Mouse (Mus musculus): ENCODE data around the gene Cux2. TPM values are rescaled to one million over a fixed set of nuclear protein-coding genes. Genes with fewer than 3 reads are reported as not detected.

The Cux2 gene
- polyA plus RNA-seq, 1 experiment from 2014 or later: 19.7 TPM

GRCm38 (mm10) chr5:121904799-121905198, 145.1 kb downstream of the Cux2 start:
- ATAC-seq (ENCODE audit: low FRiP score, low read depth): no peak
- no peak overlapping the region for H3K9ac ChIP-seq (replicated peaks)
- H3K27me3 ChIP-seq: no peaks in the 10 kb centered on the region
- 89% methylated on average over 14 of the region's 14 CpGs for WGBS
- H3K27ac ChIP-seq (replicated peaks): 0 out of 2 replicates have a peak overlapping the region, but pooled peaks have one; percentile 26
- H3K9me3 ChIP-seq: no peaks in the 10 kb centered on the region
- no peak overlapping the region for H3K4me3 ChIP-seq
- peaks cover 22% of the 10 kb centered on the region for H3K4me1 ChIP-seq
- H3K4me2 ChIP-seq (replicated peaks): no peak overlapping the region
- no peaks in the 10 kb centered on the region for H3K36me3 ChIP-seq

GRCm38 (mm10) chr5:121902809-121903745, 146.8 kb downstream of the Cux2 start:
- Histone ChIP-seq H3K9ac (replicated peaks) (no peak overlapping the region), H3K4me1 (peaks cover 22% of the 10 kb centered on the region), H3K27me3 (no peaks in the 10 kb centered on the region), H3K36me3 (no peaks in the 10 kb centered on the region), H3K27ac (replicated peaks) (peak overlapping the region; percentile 68), H3K4me2 (replicated peaks) (no peak overlapping the region; the same call in 1 of the 2 replicates), H3K4me3 (no peak overlapping the region), H3K9me3 (no peaks in the 10 kb centered on the region)
- ATAC-seq (ENCODE audit: low FRiP score, low read depth): no peak
- WGBS: 37% methylated on average over 23 of the region's 23 CpGs

- H3K27ac ChIP-seq (replicated peaks): peak overlapping the region; percentile 2; the same call in 1 of the 2 replicates
- no peak for ATAC-seq (ENCODE audit: low FRiP score, low read depth)
- H3K9me3 ChIP-seq: no peaks in the 10 kb centered on the region
- H3K4me3 ChIP-seq: no peak overlapping the region
- no peaks in the 10 kb centered on the region; the same call in none of the 2 replicates for H3K27me3 ChIP-seq
- H3K36me3 ChIP-seq: no peaks in the 10 kb centered on the region
- H3K4me1 ChIP-seq: peaks cover 19% of the 10 kb centered on the region; the same call in 1 of the 2 replicates
- no peak overlapping the region for H3K4me2 ChIP-seq (replicated peaks)
- 71% methylated on average over 24 of the region's 24 CpGs for WGBS
- H3K9ac ChIP-seq (replicated peaks): no peak overlapping the region
Measured at GRCm38 (mm10) chr5:121895117-121895756, 154.7 kb downstream of the Cux2 start.

- no peak for ATAC-seq (ENCODE audit: low FRiP score, low read depth)
- Histone ChIP-seq H3K4me1 (peaks cover 24% of the 10 kb centered on the region), H3K27me3 (no peaks in the 10 kb centered on the region; the same call in none of the 2 replicates), H3K9me3 (no peaks in the 10 kb centered on the region), H3K9ac (replicated peaks) (no peak overlapping the region), H3K4me3 (no peak overlapping the region), H3K36me3 (no peaks in the 10 kb centered on the region), H3K27ac (replicated peaks) (no peak overlapping the region), H3K4me2 (replicated peaks) (no peak overlapping the region)
- WGBS: 60% methylated on average over 10 of the region's 10 CpGs
Measured at GRCm38 (mm10) chr5:121894647-121895046, 155.3 kb downstream of the Cux2 start.

- no peak overlapping the region for H3K4me3 ChIP-seq
- 45% methylated on average over 3 of the region's 3 CpGs for WGBS
- H3K4me2 ChIP-seq (replicated peaks): no peak overlapping the region
- ATAC-seq (ENCODE audit: low FRiP score, low read depth): no peak
- no peaks in the 10 kb centered on the region for H3K36me3 ChIP-seq
- H3K27ac ChIP-seq (replicated peaks): no peak overlapping the region
- H3K9me3 ChIP-seq: no peaks in the 10 kb centered on the region
- H3K27me3 ChIP-seq: no peaks in the 10 kb centered on the region; the same call in none of the 2 replicates
- H3K4me1 ChIP-seq: peaks cover 30% of the 10 kb centered on the region
- H3K9ac ChIP-seq (replicated peaks): no peak overlapping the region
Measured at GRCm38 (mm10) chr5:121893581-121893980, 156.3 kb downstream of the Cux2 start.

- Histone ChIP-seq H3K9ac (replicated peaks) (no peak overlapping the region), H3K36me3 (peaks cover 6% of the 10 kb centered on the region; the same call in 1 of the 2 replicates), H3K9me3 (no peaks in the 10 kb centered on the region), H3K4me3 (no peak overlapping the region), H3K4me2 (replicated peaks) (no peak overlapping the region), H3K27ac (replicated peaks) (no peak overlapping the region), H3K4me1 (peaks cover 30% of the 10 kb centered on the region), H3K27me3 (no peaks in the 10 kb centered on the region; the same call in none of the 2 replicates)
- 87% methylated on average over 14 of the region's 14 CpGs for WGBS
- no peak for ATAC-seq (ENCODE audit: low FRiP score, low read depth)
Measured at GRCm38 (mm10) chr5:121892281-121892680, 157.6 kb downstream of the Cux2 start.

- Histone ChIP-seq H3K27ac (replicated peaks) (no peak overlapping the region), H3K36me3 (peaks cover 20% of the 10 kb centered on the region), H3K4me3 (no peak overlapping the region), H3K9me3 (no peaks in the 10 kb centered on the region), H3K9ac (replicated peaks) (no peak overlapping the region), H3K27me3 (no peaks in the 10 kb centered on the region; the same call in 1 of the 2 replicates), H3K4me2 (replicated peaks) (no peak overlapping the region), H3K4me1 (peaks cover 28% of the 10 kb centered on the region)
- WGBS: 95% methylated on average over 7 of the region's 7 CpGs
- ATAC-seq (ENCODE audit: low FRiP score, low read depth): no peak
Measured at GRCm38 (mm10) chr5:121890925-121891324, 159.0 kb downstream of the Cux2 start.

- Histone ChIP-seq H3K9ac (replicated peaks) (no peak overlapping the region), H3K4me1 (peaks cover 20% of the 10 kb centered on the region), H3K27ac (replicated peaks) (peak overlapping the region; percentile 52), H3K4me2 (replicated peaks) (no peak overlapping the region), H3K4me3 (no peak overlapping the region), H3K27me3 (no peaks in the 10 kb centered on the region; the same call in 1 of the 2 replicates), H3K36me3 (peaks cover 23% of the 10 kb centered on the region), H3K9me3 (no peaks in the 10 kb centered on the region)
- no peak for ATAC-seq (ENCODE audit: low FRiP score, low read depth)
- WGBS: 37% methylated on average over 9 of the region's 9 CpGs
Measured at GRCm38 (mm10) chr5:121889819-121890362, 160.0 kb downstream of the Cux2 start.

- Histone ChIP-seq H3K36me3 (peaks cover 23% of the 10 kb centered on the region), H3K4me3 (no peak overlapping the region), H3K9me3 (no peaks in the 10 kb centered on the region), H3K27me3 (no peaks in the 10 kb centered on the region; the same call in 1 of the 2 replicates), H3K27ac (replicated peaks) (0 out of 2 replicates have a peak overlapping the region, but pooled peaks have one; percentile 20), H3K4me2 (replicated peaks) (no peak overlapping the region), H3K4me1 (peaks cover 16% of the 10 kb centered on the region), H3K9ac (replicated peaks) (no peak overlapping the region)
- no peak for ATAC-seq (ENCODE audit: low FRiP score, low read depth)
- WGBS: 50% methylated on average over 13 of the region's 13 CpGs
Measured at GRCm38 (mm10) chr5:121889375-121889774, 160.5 kb downstream of the Cux2 start.

GRCm38 (mm10) chr5:121883356-121883755, 166.5 kb downstream of the Cux2 start:
- peaks cover 45% of the 10 kb centered on the region for H3K36me3 ChIP-seq
- WGBS: 81% methylated on average over 8 of the region's 8 CpGs
- H3K9ac ChIP-seq (replicated peaks): no peak overlapping the region
- no peak overlapping the region for H3K4me3 ChIP-seq
- H3K27me3 ChIP-seq: peaks cover 4% of the 10 kb centered on the region; the same call in 1 of the 2 replicates
- no peak overlapping the region for H3K27ac ChIP-seq (replicated peaks)
- ATAC-seq (ENCODE audit: low FRiP score, low read depth): no peak
- no peaks in the 10 kb centered on the region for H3K4me1 ChIP-seq
- no peaks in the 10 kb centered on the region for H3K9me3 ChIP-seq
- no peak overlapping the region for H3K4me2 ChIP-seq (replicated peaks)

- no peak for ATAC-seq (ENCODE audit: low FRiP score, low read depth)
- Histone ChIP-seq H3K9me3 (no peaks in the 10 kb centered on the region), H3K4me1 (no peaks in the 10 kb centered on the region), H3K36me3 (peaks cover 45% of the 10 kb centered on the region), H3K4me3 (no peak overlapping the region), H3K4me2 (replicated peaks) (no peak overlapping the region), H3K27me3 (peaks cover 4% of the 10 kb centered on the region; the same call in 1 of the 2 replicates), H3K27ac (replicated peaks) (no peak overlapping the region), H3K9ac (replicated peaks) (no peak overlapping the region)
- WGBS: 64% methylated on average over 6 of the region's 6 CpGs
Measured at GRCm38 (mm10) chr5:121879211-121879610, 170.7 kb downstream of the Cux2 start.
